Mouse (Mus musculus) kidney, adult 2 months (tissue): ENCODE data around the gene Rab6a.

Source experiments
- CTCF ChIP-seq: fragments of 200-500 bp; conservative IDR thresholded peaks from 2 replicates; pipeline ENCODE4 v1.5.1; 2011; ENCODE audit warnings: low read depth, mild to moderate bottlenecking, control low read depth, low read length, moderate library complexity, mixed read lengths; ENCODE audit not compliant: insufficient read depth, insufficient read length
- POLR2A ChIP-seq: fragments of 200-500 bp; IDR thresholded peaks from one replicate; pipeline ENCODE4 v1.6.1; 2011; ENCODE audit warnings: low read depth, low read length, control low read depth

DNA sequence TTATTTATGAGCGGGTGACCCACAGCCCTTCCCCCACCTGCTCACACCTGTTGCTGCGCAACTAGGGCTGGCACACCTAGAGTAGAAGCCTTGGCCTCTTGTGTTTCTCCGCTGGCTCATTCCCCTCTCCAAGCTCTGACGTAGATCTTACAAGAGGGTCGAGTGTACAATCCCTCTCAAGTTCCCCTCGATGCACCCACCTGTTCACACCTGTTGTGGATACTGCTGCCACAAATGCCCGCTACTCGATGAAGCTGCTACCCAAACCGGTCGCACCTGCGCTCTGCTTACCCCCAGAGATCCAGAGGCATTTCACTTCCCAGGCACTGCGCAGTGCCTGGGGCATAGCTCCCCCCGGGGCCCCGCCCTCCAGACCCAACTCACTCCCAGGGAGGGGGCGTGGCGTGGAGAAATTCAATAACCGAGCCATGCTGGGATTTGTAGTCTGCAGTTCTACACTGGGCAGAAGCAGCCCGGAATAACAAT lies 50.9 kb downstream of the Rab6a start:
- no peak for TF ChIP-seq CTCF
- TF ChIP-seq POLR2A = no peak
